Mouse (Mus musculus) left cerebral cortex, adult 18-20 months (tissue): ENCODE measurements at regions not wholly inside any gene's neighbourhood (a gene's known extent, or its start where the extent isn't known, plus 50 kb on each side); places are given as distances from the start of the nearest gene placed in this dataset.

Experiments
- DNase-seq, 2 experiments: peaks; one replicate each; pipeline ENCODE4 v3.0.0; 2021 to 2022; ENCODE audit warnings: low spot score in 2 of 2, mixed read lengths in 1 of 2

GRCm38 (mm10) chr13:97847561-97847960 lies 87.1 kb upstream of the Gm10260 start:
- DNase-seq = no peak

- no peak for DNase-seq
Measured at GRCm38 (mm10) chr13:97845148-97845547, 84.7 kb upstream of the Gm10260 start.

GRCm38 (mm10) chr13:97842801-97843200 lies 82.4 kb upstream of the Gm10260 start:
- DNase-seq = no peak

GRCm38 (mm10) chr13:97841503-97841902 lies 81.1 kb upstream of the Gm10260 start:
- no peak for DNase-seq

GRCm38 (mm10) chr13:97839617-97840308 lies 79.3 kb upstream of the Gm10260 start:
- DNase-seq = no peak

DNA sequence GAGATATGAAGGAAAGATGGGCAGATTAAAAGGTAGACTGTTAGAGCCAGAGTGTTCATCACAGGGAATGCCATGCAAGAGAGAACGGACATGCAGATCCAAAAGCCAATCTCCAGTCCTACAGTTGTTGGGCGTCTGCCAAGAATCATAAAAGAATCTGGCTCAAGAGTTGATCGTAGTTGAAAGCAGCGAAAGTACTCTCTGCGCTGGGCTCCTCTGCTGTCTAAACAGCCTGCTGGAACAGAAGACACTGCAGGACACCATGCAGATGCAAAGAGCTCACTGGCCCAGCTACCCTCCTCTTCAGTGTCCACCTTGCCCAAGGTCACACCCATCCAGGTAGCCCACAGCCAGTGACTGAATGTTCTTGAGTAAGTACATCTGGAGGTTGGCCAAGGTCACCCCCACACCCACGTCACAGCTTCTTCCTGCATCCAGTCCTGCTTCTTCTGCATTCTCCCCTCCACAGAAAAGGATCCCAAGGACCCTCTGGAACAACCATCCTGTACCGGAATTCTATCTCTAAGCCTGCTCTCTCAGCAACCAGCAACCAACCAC lies 77.1 kb upstream of the Gm10260 start:
- peak; percentile 9 to 18 for DNase-seq

GRCm38 (mm10) chr13:97832448-97832847 lies 72.0 kb upstream of the Gm10260 start:
- no peak for DNase-seq

DNA sequence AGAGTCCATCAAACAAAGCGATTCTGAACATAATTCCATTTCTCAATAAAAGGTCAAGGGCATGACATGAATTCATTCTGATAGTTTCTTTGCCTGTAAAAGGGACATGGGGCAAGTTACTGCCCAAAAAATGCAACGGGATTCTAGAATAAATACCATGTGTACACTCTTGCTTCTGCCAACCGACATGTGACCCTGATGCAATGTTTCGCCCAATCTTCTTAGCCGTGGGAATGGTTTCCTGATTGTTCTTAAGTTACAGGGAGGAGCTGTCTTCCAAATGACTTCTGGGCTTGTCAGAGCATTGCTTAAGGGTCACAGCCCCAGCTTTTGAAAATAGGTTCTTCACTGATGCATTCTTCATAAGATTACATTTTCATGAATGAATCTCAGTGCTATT lies 71.4 kb upstream of the Gm10260 start:
- no peak for DNase-seq

DNA sequence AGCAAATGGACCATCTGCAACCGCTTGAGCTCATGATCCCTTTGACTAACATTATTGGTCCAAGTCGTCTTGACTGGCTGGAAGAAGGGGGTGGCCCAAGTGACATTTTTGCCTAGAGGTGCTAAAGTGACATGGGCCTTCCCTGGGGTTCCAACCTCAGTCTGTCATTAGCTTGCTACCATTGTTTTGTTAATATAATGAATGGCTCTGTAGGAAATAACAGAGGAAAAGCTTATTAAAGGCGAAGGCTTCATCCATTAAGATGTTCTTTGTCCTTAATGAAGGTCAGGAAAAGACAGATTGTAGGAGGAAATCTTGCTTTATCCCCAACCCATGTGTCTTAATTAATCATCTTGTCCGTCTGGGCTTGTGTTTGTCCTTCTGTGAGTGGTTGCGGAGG lies 69.1 kb upstream of the Gm10260 start:
- DNase-seq = no peak

GRCm38 (mm10) chr13:97825801-97826576 lies 65.6 kb upstream of the Gm10260 start:
- no peak for DNase-seq

GRCm38 (mm10) chr13:97825361-97825760 lies 64.9 kb upstream of the Gm10260 start:
- DNase-seq = no peak

DNA sequence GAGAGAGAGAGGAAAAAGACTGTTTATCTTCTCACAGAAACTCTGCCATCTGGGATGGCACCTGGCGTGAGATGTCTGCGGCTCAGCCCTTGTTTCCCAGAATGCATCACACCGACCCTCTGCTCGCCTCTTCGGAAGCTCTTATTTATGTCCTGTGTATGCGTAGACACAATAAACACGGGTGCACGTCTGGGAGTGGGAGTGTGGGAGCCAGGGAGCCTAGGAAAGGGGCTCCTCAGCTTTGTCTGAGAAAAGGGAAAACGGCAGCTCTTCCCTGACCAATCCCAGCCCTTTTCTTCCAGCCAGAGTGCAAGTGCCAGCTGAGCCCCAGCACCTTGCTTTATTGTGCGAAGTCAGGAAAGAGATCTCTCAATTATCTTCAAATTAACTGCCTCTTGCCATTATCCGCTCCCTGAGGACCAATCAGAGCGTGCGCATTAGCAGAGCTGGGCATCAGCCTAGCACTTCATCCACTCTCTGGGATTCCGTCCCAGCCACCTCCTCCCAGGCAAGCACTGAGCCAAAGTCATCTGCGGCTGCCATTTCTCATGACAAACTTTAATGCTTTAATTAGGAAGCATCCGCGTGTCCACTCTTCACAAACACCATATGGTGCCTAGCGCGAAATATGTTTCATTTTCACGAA lies 63.8 kb upstream of the Gm10260 start:
- DNase-seq = peak; percentile 53 to 64

GRCm38 (mm10) chr13:97821630-97822029 lies 61.2 kb upstream of the Gm10260 start:
- DNase-seq = no peak

- DNase-seq = no peak
Measured at GRCm38 (mm10) chr13:97821011-97821410, 60.6 kb upstream of the Gm10260 start.

DNA sequence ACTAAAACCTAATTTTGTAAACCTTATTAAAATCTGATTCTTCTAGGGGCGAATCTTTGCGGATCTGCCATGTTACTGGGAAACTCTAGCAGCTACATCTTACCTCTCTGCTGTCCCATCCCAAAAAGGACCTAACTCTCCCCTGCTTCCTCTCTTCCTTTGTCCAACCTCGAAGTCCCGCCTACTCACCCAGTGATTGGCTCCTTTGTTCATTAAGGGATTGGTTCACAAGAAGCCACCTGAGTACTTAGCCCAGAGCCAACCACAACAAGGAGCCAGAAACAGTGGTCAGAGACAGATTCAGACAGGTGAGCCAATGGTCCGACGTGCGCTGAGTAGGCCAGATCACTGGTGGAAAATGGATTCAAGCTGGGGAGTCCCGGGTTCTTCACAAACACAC lies 60.0 kb upstream of the Gm10260 start:
- DNase-seq = no peak

DNA sequence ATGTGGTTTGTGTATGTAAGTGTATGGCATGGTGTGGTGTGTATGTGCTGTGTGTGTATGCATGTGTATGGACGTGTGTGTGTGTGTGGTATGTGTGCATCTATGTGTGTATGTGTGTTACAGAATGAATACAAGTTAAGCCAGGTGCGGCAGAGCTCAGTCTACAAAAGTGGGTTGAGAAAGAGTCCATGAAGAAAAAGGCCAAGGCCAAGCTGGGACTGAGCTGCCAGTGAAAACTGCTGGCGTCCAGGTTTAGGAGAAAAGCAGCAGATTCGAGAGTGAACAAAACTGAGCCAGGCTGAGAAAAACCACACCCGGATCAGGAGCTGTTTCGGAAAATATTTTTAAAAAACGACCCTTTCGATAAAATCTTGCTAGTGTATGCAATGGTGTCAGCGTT lies 58.6 kb upstream of the Gm10260 start:
- no peak for DNase-seq

DNA sequence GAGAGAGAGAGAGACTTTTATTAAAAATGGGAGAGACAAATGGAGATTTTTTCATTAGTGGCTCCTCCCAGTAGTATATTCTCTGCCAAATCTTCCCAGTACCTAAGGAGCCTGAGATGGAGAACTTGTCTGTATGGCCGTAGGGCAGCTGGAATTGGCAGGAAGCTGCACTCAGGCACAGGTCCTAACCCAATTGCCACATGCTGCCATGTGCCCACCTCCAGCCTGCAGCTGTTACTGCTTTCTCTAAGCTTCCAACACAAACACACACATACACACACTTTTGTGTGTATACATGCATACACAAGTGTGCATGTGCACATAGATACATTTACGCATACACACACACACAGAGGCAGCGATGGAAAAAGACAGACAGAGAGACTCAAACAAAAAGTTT lies 56.5 kb upstream of the Gm10260 start:
- DNase-seq = no peak
